9 mouse cellular contexts compared by ENCODE assay signal in genomic region chr10:106632171-106632935, GRCm38 (mm10).
DNase-seq lines count a peak whose midpoint lies in the region; ATAC-seq lines count a peak whose summit lies in the region.
"Had no signal": no experiment of that assay in that cellular context is flagged by ENCODE, and none has a peak within 500 bp of the region (broad histone marks: within the 10 kb centered on the region; RNA-seq: fewer than 3 reads in every experiment).

No protein-coding gene starts in this region.

- peak overlapping the region; percentile 42 for H3K9ac ChIP-seq in forebrain, embryonic 16.5 days (replicated peaks; ENCODE audit: low read depth, low read length)
- H3K9ac ChIP-seq: liver, embryonic 13.5 days had no signal

- H3K9me3 ChIP-seq in forebrain, embryonic 16.5 days (ENCODE audit: control insufficient read depth, low read length), result no peaks in the 10 kb centered on the region
- H3K9me3 ChIP-seq: liver, embryonic 13.5 days had no signal

- H3K4me2 ChIP-seq in forebrain, embryonic 16.5 days (ENCODE audit: low read length), result peak overlapping the region; percentile 47
- H3K4me2 ChIP-seq: liver, embryonic 13.5 days had no signal

- H3K4me1 ChIP-seq in forebrain, embryonic 16.5 days (replicated peaks; ENCODE audit: control insufficient read depth, insufficient read depth, low read length), result peaks cover 12% of the 10 kb centered on the region
- H3K4me1 ChIP-seq: liver, embryonic 13.5 days had no signal

- H3K4me3 ChIP-seq in forebrain, embryonic 16.5 days (replicated peaks; ENCODE audit: low read length), result peak overlapping the region; percentile 42
- H3K4me3 ChIP-seq: liver, embryonic 13.5 days had no signal

- DNase-seq in adrenal gland, postnatal 10 days, result peak; percentile 10
- DNase-seq in adrenal gland, adult 2 months, result no peak
- peak; percentile 94 for DNase-seq in brain, adult 2 months (ENCODE audit: low read depth, low spot score)
- peak; percentile 45 to 64 for DNase-seq in layer of hippocampus, postnatal 36 days
- DNase-seq in right cerebral cortex, adult 2 months (ENCODE audit: low spot score in 2 of 2), result peak; percentile 49 to 57
- DNase-seq in heart, adult 8-10 months (ENCODE audit: low spot score), result no peak
- DNase-seq in thymus, postnatal 0 days (ENCODE audit: low spot score), result no peak
- DNase-seq: liver, embryonic 13.5 days had no signal

- H3K27ac ChIP-seq in forebrain, embryonic 16.5 days (ENCODE audit: low read length), result peak overlapping the region; percentile 62
- H3K27ac ChIP-seq: liver, embryonic 13.5 days had no signal

- H3K27me3 ChIP-seq in forebrain, embryonic 16.5 days (replicated peaks; ENCODE audit: control insufficient read depth, insufficient read depth, low read length), result no peaks in the 10 kb centered on the region
- H3K27me3 ChIP-seq: liver, embryonic 13.5 days had no signal

- WGBS in forebrain, embryonic 16.5 days, result 23% methylated on average over 18 of the region's 18 CpGs

- no peaks in the 10 kb centered on the region for H3K36me3 ChIP-seq in forebrain, embryonic 16.5 days (ENCODE audit: control insufficient read depth, insufficient read depth)
- H3K36me3 ChIP-seq: liver, embryonic 13.5 days had no signal

- ATAC-seq in forebrain, embryonic 16.5 days, result peak; percentile 99

Comparison
In these comparisons a context has a peak if more than half of its experiments do, and no peak if none do; other contexts are left out.
1. DNase-seq: peak in adrenal gland, postnatal 10 days (single experiment), brain, adult 2 months (single experiment), layer of hippocampus, postnatal 36 days (2 of 2) and right cerebral cortex, adult 2 months (2 of 2); none in adrenal gland, adult 2 months (single experiment), heart, adult 8-10 months (single experiment) and thymus, postnatal 0 days (single experiment).